Mouse (Mus musculus) heart, adult 8-10 months (tissue): ENCODE results near the gene Ccr10. TPM values are rescaled to one million over a fixed set of nuclear protein-coding genes. Genes with fewer than 3 reads are reported as not detected.
A peak's percentile ranks its signal among the peaks of the same experiment; 100 is the strongest.
"Not testable (repeated sequence)": the region's sequence is repeated elsewhere in the genome, so short reads cannot be mapped to it uniquely, and the experiment has no call there.

ENCODE experiments used
- DNase-seq: peaks from one replicate; pipeline ENCODE4 v3.0.0; 2022; ENCODE audit warnings: low spot score
- total RNA-seq, 4 experiments: library from RNA; stranded (reverse); gene quantifications; 2 replicates each; pipeline ENCODE4 v1.2.4; 2022

The Ccr10 gene
- total RNA-seq, 4 experiments from 2014 or later, result 0.14 to 0.19 TPM; not detected in 2

- DNase-seq, result peak; percentile 82
Observed at GRCm38 (mm10) chr11:101171721-101172433, 3.4 kb downstream of the Ccr10 start.

- peak; percentile 95 for DNase-seq
Observed at GRCm38 (mm10) chr11:101170811-101171610, 4.2 kb downstream of the Ccr10 start, which contains the start of gene Plekhh3. Gene Plekhh3 (minus strand): TSS chr11:101171351.

GRCm38 (mm10) chr11:101170354-101170810 is 4.9 kb downstream of the Ccr10 start, which contains the start of gene Cntnap1:
Gene Cntnap1 (plus strand): TSS chr11:101170523.
- DNase-seq, result no peak

GRCm38 (mm10) chr11:101169301-101170107 is 5.7 kb downstream of the Ccr10 start:
- no peak for DNase-seq

GRCm38 (mm10) chr11:101168301-101168980 is 6.8 kb downstream of the Ccr10 start:
- DNase-seq, result no peak

GRCm38 (mm10) chr11:101167963-101168300 is 7.3 kb downstream of the Ccr10 start:
- no peak for DNase-seq

GRCm38 (mm10) chr11:101167211-101167962 is 7.9 kb downstream of the Ccr10 start:
- DNase-seq, result no peak

GRCm38 (mm10) chr11:101166357-101166756 is 8.9 kb downstream of the Ccr10 start:
- no peak for DNase-seq

GRCm38 (mm10) chr11:101164677-101165580 is 10.3 kb downstream of the Ccr10 start:
- DNase-seq, result no peak

- no peak for DNase-seq
Observed at GRCm38 (mm10) chr11:101164351-101164665, 10.9 kb downstream of the Ccr10 start.

- no peak for DNase-seq
Observed at GRCm38 (mm10) chr11:101163476-101164350, 11.5 kb downstream of the Ccr10 start.

GRCm38 (mm10) chr11:101162772-101163171 is 12.5 kb downstream of the Ccr10 start:
- DNase-seq, result peak; percentile 81

GRCm38 (mm10) chr11:101162301-101162700 is 12.9 kb downstream of the Ccr10 start:
- no peak for DNase-seq

GRCm38 (mm10) chr11:101161551-101161950 is 13.7 kb downstream of the Ccr10 start:
- DNase-seq, result no peak

- DNase-seq, result not testable (repeated sequence)
Observed at GRCm38 (mm10) chr11:101160981-101161505, 14.2 kb downstream of the Ccr10 start.

GRCm38 (mm10) chr11:101160151-101160550 is 15.1 kb downstream of the Ccr10 start:
- not testable (repeated sequence) for DNase-seq

- no peak for DNase-seq
Observed at GRCm38 (mm10) chr11:101155728-101156371, 19.4 kb downstream of the Ccr10 start, which contains the start of gene Tubg2. Gene Tubg2 (plus strand): TSS chr11:101155907.

- no peak for DNase-seq
Observed at GRCm38 (mm10) chr11:101155151-101155550, 20.1 kb downstream of the Ccr10 start.
